Mouse (Mus musculus): ENCODE results near the gene Sv2a. TPM values are rescaled to one million over a fixed set of nuclear protein-coding genes. Genes with fewer than 3 reads are reported as not detected.
A peak's percentile ranks its signal among the peaks of the same experiment; 100 is the strongest.

The Sv2a gene
- total RNA-seq (2021) = 10 to 100 TPM; 19.3 to 20.6 TPM

- peak; percentile 70 for DNase-seq
These were observed at the start of gene Sv2a for GRCm38 (mm10) chr3:96180727-96181477. Gene Sv2a, plus strand, starts transcription at chr3:96181151.

GRCm38 (mm10) chr3:96132478-96132877 is 48.5 kb upstream of the Sv2a start:
- no peak for DNase-seq

DNA sequence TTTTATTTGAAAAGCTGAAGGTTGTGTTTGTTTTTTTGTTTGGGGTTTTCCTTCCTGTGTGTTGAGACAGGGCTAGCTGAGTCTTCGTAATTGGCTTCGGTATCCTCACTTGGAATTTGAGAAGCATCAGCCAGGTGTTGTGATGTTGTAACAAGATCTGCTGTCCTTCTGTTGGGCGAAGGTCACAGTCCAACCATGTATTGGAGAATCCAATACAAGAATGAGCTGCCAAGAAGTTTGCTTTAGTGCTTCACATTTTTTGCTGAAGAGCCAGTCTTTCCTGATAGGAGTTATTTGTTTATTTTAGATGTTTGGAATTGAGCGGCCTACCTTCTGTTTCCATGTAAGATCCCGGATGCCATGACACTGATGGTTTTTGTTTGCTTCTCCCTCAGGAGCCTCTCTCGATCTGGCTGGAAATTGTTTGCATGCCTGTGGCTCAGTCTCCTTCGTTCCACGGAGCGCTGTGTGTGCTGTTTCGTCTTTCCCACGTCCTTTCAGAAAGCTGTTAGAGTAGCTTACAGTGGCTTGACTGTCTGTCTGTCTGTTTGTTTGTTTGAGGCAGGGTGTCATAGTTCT is 47.5 kb upstream of the Sv2a start:
- no peak for DNase-seq

GRCm38 (mm10) chr3:96135011-96135410 is 45.9 kb upstream of the Sv2a start:
- DNase-seq = peak; percentile 31

- DNase-seq = peak; percentile 61
These were observed 33.0 kb upstream of the Sv2a start for GRCm38 (mm10) chr3:96147950-96148349.

DNA sequence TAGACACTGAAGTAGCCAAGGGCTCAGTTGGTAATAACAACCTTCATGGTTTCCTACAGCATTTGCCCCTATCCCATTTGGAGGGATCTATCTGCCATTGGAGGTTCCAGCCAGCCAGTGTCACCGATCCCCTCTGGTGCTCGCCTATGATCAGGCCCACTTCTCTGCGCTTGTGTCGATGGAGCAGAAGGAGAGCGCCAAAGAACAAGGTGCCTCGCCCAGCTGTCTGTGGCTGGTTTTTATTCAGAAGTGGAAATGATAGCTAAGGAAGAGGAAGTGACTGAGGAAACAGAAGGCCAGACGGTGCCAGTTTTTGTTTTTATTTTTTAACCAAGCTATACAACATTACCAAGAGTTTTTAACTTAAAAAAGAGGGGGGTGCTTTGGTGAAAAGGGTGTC is 29.1 kb upstream of the Sv2a start:
- no peak for DNase-seq

- no peak for DNase-seq
These were observed 28.3 kb upstream of the Sv2a start for GRCm38 (mm10) chr3:96152611-96153010.

GRCm38 (mm10) chr3:96155501-96155900 is 25.4 kb upstream of the Sv2a start:
- DNase-seq = no peak

- no peak for DNase-seq
These were observed 21.1 kb upstream of the Sv2a start for GRCm38 (mm10) chr3:96159820-96160219.

- DNase-seq = peak; percentile 65
These were observed 20.6 kb upstream of the Sv2a start for GRCm38 (mm10) chr3:96160222-96160802.

GRCm38 (mm10) chr3:96160803-96161516 is 20.0 kb upstream of the Sv2a start:
- peak; percentile 52 for DNase-seq

DNA sequence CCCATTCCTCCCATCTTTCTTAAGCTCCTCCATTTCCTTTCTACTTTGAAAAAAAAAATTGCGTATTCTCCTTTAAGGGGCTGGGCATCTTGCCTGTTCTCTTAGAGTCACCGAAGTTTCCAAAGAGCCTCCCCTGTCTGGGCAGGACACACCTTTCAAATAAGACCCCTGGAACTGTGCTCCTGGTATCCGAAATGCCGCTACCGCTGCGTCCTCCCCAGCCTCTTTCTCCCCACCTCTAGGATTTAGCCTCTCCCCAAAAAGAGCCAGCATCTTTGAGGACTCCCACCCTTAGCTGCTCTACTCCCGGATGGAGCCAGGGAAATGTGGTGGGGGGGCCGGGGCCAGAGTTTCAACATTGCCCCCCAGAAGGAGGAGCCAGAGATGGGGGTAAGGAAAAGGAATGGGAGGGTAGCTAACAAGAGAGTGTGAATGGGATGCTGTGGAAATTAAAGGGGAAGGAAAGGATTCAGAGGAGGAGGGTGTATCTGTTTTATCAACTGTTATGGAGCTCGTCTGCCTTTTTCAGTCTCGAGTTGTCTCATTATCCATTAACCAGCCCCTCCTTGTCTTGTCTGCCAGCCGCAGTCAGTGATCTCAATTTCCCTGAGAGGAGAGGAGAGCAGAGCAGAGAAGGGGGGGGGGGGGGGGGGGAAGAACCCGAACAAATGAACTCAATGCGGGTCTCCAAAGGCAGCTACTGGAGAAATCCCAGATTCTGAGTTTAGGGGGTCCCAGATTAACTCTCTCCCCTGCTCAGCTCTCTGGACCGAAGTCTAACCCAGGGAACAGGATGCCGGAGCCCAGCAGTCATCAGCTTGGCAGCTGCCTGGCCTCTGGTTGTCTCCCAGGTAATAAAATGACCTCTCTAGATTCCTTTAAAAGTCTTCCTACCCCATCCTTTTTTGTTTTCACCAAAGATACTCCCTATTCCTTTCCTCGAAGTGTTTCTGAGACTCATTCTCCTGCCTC is 18.8 kb upstream of the Sv2a start, which contains the start of gene Mtmr11:
Gene Mtmr11, plus strand, starts transcription at position 136 of the 972 bp plus-strand sequence.
- peak; percentile 32 for DNase-seq

- no peak for DNase-seq
These were observed 17.9 kb upstream of the Sv2a start for GRCm38 (mm10) chr3:96163040-96163439.

DNA sequence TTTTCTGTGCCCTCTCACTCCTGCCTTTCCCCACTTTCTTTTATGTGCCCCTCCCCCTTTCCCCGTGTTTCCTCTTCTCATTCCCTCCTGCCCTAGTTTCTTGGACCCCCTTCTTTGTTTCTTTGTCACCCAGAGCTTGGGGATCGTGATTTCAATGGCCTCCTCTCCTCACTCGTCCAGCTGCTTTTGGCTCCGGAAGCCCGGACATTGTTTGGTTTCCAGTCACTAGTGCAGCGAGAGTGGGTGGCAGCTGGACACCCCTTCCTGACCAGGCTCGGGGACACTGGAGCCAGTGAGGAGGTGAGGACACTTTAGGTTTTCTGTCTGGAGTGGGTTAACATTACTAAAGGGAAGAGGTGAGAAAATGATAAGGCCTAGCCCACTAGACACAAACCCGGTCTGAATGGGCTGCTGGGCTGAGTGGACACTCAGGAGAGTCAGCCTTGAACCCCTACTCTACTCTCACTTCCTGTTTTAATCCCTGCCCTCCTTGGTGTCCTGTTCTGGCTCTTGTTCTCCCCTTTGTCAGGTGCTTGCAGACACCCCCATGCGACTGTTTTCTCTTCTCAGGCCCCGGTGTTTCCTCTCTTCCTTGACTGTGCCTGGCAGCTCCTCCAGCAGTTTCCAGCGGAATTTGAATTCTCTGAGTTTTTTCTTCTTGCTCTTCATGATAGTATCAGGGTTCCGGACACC is 12.3 kb upstream of the Sv2a start:
- DNase-seq = peak; percentile 39

DNA sequence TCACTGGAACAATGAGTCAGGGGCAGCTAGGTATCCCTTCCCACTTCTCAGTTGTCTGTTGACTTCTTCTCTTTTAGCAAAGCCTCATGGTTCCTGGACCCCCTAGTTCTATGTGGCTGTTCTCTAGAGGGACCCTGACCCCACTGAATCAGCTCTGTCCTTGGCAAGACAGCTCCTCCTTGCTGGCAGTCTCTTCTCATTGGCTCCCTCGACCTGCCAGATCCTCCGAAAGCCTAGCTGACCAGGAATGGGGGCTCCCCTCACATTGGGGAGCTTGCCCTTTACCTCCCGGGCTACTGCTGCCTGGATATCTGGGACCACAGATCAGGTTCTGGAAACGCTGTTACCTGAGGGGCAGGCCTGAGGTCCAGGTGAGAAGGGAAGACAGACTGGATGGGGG is 10.7 kb upstream of the Sv2a start:
- DNase-seq = no peak

DNA sequence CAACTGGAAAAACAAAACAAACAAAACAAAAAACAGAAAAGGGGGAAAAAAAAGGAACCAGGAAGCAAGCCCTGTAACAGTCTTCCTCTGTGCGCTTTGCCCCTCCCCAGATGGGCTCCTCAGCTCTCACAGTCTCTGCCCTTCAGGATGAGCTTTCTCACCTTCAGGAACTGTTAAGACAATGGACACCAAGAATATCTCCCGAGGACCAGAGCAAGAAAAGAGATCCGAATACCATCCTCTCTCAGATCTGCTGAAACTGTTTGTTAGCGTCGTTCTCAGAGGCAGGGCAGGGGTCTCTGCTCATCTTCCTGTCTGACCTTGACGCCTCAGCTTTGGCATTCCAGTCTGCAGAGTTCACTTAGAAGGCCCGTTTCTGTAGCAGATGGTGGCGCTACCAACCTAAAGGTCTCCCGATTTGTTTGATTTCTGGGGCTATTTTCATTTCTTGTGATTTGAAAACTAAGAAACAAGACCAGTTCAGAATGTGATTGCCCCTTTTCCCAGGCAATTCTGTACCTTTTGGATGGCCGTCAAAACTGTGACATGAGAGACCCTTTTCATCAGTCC is 9.9 kb upstream of the Sv2a start:
- DNase-seq = no peak

- no peak for DNase-seq
These were observed 9.3 kb upstream of the Sv2a start for GRCm38 (mm10) chr3:96171583-96172196.

DNA sequence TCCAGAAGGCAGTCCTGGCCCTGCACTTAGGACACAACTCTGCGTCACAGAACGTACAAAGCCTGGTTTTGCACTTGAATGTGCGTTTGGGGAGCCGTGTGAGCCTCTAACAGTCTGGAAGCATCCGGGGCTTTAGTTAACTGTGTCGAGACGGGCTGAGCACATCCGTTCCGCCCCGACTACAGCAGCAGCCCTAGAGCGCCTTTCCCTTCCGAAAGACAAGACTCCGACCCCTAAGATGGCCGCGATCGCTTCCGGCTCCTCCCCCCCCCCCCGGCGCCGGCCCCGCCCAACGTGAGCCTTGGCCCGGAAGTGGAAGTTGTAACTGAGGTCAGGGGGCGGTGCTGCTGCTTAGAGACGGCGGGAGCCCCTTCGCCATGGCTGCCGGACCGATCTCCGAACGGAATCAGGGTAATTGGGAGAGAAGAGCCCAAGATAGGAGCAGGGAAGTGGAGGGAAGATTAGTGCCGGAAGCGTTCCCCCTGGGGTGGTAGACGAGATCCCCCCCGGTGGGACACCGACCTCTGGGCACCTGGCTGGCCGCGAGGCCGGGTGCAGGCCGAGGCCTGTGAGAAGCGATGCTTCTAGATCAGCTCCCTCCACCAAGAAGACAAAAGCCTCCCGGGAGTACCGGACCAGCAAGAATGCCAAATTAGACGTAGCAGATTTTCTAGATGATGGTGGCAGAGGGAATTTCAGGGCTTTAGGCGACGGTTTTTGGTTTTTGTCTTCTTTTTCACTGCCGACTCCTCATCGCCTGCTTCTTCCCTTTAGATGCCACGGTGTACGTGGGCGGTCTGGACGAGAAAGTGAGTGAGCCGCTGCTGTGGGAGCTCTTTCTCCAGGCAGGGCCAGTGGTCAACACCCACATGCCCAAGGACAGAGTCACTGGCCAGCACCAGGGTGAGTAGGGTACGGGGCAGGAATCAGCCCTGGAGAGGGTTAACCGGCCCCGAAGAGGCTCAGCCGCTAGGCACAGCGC is 8.5 kb upstream of the Sv2a start, which contains the start of gene Sf3b4:
Gene Sf3b4, plus strand, starts transcription at position 136 of the 982 bp plus-strand sequence.
- peak; percentile 86 for DNase-seq

DNA sequence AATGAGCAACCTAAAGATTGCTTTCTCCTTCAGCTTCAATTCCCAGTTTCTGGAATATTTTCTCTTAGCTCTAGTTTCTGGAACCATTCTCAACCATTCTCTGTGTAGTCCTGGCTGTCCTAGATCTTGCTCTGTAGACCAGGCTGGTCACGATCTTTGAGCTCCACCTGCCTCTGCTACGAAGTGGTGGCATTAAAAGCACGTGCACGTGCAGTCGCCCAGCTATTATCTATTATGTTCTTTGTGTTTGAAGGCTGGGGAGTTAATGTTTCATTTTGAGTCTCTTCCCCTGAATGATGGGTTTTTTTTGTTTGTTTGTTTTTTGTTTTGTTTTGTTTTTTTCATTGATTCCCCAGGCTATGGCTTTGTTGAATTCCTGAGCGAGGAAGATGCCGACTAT is 7.8 kb upstream of the Sv2a start:
- no peak for DNase-seq
